Mouse (Mus musculus) neutrophil, adult 65 days (primary cell): ENCODE measurements around the gene Cntnap3. TPM values are rescaled to one million over a fixed set of nuclear protein-coding genes. Genes with fewer than 3 reads are reported as not detected.

Source experiments
- total RNA-seq: library from RNA; stranded (reverse); gene quantifications from 2 replicates; pipeline ENCODE4 v1.2.4, GENCODE M21; 2023

Gene Cntnap3
- not detected in 2 replicates for total RNA-seq

DNA sequence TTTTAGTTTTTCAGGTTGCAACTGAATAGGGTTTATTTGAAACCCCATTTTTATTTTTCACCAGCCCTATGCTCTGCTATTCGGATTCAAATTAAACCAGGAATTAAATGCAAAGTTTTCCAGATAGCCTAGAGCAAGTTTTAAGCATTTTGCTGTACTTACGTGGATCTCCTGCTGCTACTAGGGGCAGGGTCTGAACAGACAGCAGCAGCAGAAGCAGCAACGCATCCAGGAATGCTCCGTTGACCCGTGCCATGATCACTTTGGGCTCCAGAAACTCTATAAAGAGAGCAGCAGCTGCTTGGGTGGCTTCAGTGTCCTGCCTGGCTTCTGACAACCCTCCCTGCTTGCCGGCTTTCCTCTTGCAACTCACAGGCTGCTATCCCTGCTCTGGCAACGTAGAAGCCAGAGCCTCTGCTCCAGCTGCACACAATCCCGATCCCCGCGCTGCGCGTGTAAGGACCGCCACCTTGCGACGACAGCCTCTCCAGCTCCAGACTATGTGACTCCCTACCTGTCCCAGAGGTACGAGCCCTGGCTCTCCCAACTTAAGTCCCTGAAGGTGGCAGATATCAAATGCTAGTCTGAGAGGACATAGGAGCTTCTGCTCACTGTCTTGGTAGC is at the start of gene Cntnap3:
Gene Cntnap3, minus strand, starts transcription at position 371 of the 624 bp plus-strand sequence.

DNA sequence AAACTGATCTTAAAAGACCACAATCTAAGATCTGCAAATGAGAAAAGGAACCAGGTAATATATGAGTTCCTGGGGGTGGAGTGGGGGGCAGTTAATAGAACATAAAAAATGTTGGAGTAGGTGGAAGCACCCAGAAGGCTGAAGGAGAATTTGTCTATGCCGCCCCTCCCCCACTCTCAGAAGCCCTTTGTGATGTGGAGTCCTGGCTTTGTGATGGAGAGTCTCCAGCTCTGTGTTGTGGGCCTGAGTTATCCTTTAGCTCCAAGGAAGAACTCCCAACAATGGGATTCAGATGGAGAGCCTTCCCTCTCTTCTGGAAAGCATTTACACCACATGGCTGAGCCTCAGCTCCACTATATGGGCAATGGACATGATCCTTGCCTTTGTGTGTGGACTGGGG is 13.4 kb upstream of the Cntnap3 start, which contains the start of gene Spata31:
Gene Spata31, plus strand, starts transcription at position 216 of the 400 bp plus-strand sequence.

Other genes with a start within 250 kb of the Cntnap3 start
- not detected in 2 replicates for gene Spata31, start 13.5 kb upstream of the Cntnap3 start, total RNA-seq
- not detected in 2 replicates for gene Spata31d1c, start 129.1 kb upstream of the Cntnap3 start, total RNA-seq
- 0.43 and 0.69 TPM in 2 replicates for gene Prss47, start 148.8 kb upstream of the Cntnap3 start, total RNA-seq
- 221 and 226 TPM in 2 replicates for gene Mfsd14b, start 209.0 kb upstream of the Cntnap3 start, total RNA-seq
- gene Olfr465-ps1, start 234.1 kb upstream of the Cntnap3 start, total RNA-seq, result not detected in 2 replicates
- not detected in 2 replicates for gene Olfr466, start 246.3 kb upstream of the Cntnap3 start, total RNA-seq